Mouse (Mus musculus) thymus, postnatal 4 days (tissue): ENCODE measurements around the gene Ppp1r3a.
"Not testable (repeated sequence)": the region's sequence is repeated elsewhere in the genome, so short reads cannot be mapped to it uniquely, and the experiment has no call there.

Source experiments
- DNase-seq: peaks from one replicate; pipeline ENCODE4 v3.0.0; 2021

Gene Ppp1r3a

GRCm38 (mm10) chr6:14754901-14755591, at the start of gene Ppp1r3a:
Gene Ppp1r3a (minus strand): TSS chr6:14755274.
- no peak for DNase-seq

- DNase-seq: no peak
Measured at GRCm38 (mm10) chr6:14787157-14787938, 32.3 kb upstream of the Ppp1r3a start.

- no peak for DNase-seq
Measured at GRCm38 (mm10) chr6:14777920-14778319, 22.8 kb upstream of the Ppp1r3a start.

DNA sequence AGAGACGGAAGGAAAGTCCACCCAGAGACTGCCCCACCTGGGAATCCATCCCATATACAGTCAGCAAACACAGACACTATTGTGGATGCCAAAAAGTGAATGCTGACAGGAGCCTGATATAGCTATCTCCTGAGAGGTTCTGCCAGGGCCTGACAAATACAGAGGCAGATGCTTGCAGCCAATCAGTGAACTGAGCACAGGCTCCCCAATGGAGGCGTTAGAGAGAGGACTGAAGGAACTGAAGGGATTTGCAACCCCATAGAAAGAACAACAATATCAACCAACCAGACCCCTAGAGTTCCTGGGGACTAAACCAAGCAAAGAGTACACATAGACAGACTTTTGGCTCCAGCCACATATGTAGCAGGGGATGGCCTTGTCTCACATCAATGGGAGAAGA, 16.6 kb upstream of the Ppp1r3a start:
- DNase-seq: no peak

DNA sequence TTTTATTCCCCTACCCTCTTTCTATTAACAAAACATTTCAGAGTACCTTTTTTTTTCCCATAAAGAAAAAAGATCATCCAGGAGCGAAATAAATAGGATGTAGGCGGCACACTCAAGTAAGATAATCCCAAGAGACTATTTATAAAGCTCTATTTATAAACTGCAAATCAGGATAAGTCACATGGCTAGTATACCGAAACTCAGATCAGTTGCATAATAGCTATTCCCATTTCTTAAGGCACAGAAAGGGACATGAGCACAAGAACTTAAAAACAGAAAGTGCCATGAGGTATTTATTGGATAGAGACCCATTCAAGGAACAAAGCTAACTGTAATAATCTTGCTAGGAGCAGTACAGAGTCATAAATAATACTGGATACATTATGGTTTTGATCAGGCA, 2.4 kb upstream of the Ppp1r3a start:
- DNase-seq: no peak

DNA sequence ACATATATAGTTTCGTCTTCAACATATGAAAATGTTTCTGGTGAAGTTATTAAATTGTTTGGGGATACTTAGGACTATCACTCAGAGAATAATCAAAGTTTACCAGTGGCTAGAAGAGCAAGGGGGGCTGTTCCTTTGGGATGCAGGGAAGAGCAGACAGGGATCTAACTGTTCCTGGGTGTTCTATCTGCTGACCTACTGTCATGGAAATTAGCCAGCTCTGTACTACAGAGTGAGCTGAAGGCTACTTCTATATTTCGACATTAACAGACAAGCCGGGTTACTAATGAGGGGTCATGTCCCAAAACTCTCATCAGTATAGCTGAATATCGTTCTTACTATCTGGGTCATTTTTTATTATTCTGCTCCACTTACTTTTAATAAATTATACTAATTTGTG, 1.6 kb downstream of the Ppp1r3a start:
- DNase-seq: no peak

DNA sequence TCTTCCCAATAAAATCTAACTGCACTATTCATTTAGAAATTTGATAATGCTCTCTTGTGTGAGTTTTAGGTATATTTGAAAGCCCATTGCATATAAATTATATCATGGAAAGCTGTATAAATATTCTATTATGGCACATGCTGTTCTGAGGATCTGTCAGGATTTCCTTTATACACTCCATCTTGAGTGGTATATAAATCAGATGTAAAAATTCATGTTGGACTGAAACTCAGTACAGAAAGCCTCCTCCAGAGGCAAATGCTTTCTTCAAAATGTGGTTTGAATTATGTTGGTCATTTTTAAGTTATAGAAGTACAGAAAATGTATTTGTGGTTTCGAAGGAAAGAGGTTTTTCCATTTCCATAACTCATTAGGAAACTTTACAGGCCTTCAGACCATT, 2.9 kb downstream of the Ppp1r3a start:
- no peak for DNase-seq

DNA sequence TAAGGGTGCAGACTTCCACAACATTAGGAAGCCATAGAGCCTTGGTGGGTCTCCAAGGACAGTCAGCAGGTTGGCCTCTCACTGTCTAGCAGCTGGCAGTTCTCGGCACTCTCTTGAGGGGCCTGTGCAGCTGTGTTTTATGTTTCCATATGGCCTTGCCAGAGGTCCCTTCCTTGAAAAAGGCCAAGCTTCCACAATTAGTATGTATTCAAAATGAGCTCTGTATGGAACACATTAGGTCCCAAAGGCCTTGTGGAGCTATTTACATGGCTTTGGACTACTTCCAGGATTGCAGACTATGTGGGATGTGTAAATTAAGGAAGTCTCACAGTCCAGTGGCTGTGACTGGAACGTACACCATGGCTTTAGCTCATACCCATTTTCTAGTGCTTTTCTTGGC, 8.1 kb downstream of the Ppp1r3a start:
- no peak for DNase-seq

DNA sequence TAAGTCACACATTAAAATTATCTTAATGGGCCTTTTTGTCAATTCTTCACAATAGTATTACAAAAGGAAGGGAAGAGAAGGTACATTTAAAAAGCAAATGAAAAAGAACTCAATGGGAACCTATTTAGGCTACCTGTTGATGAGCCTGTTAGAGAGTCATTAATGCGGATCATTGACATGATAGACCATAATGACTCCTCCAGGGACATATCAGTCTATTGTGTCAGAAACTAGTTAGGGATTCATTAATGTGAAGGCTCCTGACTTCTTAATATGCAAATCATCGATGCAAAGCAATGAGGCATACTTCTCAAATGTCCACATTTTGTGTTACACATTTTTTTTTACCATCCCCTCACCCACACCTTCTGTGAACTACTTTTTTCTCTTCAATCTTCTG, 19.1 kb downstream of the Ppp1r3a start:
- no peak for DNase-seq

- no peak for DNase-seq
Measured at GRCm38 (mm10) chr6:14731011-14731410, 24.1 kb downstream of the Ppp1r3a start.

DNA sequence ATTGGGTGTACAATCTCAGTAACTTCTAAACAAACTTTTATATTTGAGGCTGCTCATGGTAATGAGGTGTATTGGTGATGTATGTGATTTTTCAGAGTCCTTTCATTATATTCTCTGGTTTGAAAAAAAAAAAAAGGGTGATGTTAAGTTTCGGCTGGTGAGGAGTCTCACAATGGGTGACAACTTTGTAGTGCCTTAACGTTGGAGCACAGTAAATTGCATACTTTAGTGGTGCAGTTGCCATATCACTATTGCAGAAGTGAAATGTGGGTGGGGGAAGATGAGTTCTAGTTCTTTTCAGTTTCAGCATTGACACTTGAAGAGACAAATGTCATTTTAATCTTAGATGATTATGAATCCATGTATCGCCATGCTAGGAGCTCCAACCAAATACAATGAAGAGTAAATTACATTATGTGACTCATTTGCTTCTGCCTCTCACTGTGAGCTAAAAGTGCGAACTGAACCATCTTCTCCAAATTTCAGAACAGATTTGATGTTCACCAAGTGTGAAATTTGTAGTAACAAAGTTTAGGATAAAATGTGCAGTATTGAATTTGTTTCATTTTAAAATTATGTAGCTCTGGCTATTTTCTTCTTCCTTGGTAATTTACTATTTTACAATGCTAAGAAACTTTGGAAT, 34.2 kb downstream of the Ppp1r3a start:
- DNase-seq: no peak

- no peak for DNase-seq
Measured at GRCm38 (mm10) chr6:14720110-14720771, 34.8 kb downstream of the Ppp1r3a start.

DNA sequence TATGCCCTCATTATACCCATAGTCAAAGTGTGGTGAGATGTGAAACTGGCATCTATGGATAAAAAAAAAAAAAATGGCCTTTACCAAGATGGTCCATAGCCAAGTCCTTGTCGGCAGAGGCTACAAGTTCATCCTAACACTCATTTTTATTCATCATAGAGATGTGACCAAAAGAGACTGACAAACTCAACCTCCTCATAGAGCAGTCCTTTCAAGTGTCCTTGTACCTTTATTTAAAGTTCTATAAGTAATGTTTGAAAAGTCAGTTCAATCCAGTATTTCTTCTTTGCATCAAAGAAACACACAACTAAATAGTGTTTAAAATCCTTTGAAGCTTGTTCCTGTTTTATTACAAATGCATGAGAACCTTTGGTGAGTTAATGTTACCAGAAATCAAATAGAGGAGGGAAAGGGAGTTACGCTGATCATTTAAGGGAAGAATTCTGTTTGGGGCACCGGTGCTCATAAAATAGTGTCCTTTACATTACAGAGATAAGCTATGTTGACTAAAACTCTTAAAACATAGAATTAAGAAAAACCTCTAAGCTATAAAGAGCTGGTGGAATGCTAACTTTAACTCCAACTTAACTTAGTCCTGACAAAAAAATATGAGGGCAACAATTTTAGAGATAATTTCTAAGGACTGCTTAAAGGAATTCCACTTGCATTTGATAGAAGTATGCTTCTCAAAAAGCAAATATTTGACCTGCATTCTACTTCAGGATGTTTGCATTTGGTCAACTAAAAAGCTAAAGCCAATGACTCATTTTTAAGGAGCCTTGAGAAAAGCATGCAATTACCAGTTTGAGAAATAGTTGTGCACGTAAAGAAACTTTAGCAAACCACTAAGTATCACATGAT, 39.7 kb downstream of the Ppp1r3a start:
- DNase-seq: no peak

- no peak for DNase-seq
Measured at GRCm38 (mm10) chr6:14712146-14712545, 42.9 kb downstream of the Ppp1r3a start.

DNA sequence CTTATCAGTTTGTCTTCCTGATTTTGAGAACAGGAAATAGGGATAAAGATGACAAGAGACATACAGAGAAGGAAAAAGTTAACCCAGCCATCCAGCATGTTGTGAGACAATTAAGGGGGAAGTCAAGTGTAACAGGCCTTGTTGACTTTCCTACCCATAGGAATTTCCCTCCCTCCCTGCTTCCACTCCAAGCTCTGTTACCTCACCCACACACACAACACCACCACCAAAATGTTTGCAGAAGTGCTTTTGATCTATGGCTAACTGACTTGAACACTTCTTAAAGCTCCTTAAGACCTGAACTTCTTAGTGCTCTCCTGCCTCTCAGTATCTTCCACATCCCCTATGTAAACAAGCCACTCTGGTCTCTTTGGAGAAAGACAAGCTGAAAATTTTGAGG, 55.0 kb downstream of the Ppp1r3a start:
- no peak for DNase-seq

DNA sequence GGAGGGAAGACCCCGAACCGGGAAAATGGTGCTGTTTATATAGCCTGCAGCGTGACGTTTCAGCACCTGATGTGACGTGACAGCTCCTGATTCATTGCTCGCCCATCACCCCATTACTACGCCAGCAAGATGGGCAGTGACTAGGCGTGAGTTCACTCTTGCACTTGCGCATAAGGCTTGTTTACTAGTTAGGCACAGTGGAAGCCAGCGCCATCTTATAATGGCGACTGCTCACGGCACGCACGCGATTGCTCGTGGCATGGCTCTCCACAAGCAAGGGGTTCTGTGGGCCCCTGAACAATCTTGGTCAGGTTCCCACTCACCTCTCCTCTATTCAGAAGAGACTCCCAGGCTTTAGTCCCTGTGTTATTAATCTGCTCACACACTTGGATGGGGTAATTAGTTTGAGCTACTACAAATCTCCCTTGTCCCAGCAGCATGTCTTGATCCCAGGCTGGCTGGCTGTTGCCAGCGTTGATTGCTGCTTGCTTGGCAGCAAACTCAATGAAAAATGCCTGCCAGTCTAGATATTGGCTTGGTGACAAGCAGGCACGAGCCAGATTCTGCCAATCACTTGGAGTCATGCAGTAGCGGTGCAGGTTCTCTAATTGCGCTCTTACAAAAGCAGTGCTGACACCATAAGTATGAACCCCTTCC, 75.7 kb downstream of the Ppp1r3a start:
- not testable (repeated sequence) for DNase-seq

- not testable (repeated sequence) for DNase-seq
Measured at GRCm38 (mm10) chr6:14668966-14669365, 86.1 kb downstream of the Ppp1r3a start.

DNA sequence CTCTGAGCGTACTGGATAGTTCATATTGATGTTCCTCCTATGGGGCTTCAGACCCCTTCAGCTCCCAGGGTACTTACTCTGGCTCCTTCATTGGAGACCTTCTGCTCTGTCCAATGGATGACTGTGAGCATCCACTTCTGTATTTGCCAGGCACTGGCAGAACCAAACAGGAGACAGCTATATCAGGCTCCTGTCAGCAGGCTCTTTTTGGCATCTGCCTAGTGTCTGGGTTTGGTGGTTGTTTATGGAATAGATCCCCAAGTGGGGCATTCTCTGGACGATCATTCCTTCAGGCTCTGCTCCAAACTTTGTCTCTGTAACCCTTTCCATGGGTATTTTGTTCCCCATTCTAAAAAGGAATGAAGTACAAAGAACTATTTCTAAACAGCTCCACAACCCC, 87.4 kb downstream of the Ppp1r3a start:
- DNase-seq: not testable (repeated sequence)
